Mouse (Mus musculus): ENCODE measurements around the gene Fbln1.

The Fbln1 gene

GRCm38 (mm10) chr15:85205792-85206702 lies at the start of gene Fbln1:
Fbln1 (plus strand) TSS chr15:85205949.
- DNase-seq (ENCODE audit: low spot score), result peak; percentile 71

DNA sequence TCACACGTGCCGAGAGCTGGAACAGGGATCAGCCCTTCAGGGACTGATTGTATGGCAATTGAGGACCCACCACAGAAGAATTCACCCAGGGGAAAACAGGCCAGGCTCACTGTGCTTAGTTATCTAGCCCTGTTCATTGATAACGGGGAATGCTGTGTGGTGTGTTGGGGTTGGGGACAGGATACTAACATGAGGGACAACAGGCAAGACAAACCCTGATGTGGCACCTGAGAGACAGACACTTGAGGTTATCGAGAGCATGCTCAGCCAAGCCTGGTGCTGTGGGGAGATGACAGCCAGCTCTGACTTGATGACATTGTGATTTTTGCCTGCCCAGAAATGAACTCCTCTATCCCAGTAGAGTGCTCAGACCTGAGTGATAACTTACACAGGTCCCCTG lies 49.6 kb upstream of the Fbln1 start:
- DNase-seq (ENCODE audit: low spot score), result no peak

DNA sequence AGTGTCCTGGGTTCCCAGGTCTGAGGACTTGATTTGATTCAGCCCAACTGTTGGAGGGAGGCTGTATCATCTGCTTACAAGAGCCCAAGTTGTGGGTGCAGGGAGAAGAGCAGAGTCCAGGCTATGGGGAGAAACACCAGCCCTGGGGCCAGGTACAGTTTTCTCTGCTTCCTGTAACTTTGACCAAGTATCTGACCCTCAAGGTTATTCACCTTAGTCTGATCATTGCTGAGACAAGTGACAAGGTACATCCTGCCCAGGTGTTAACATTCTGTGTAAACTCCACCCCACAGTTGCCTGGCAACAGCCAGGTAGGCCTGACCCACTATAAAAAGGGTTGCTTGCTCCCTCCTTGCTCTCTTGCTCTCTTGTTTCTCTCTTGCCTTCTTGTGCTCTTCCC lies 44.3 kb upstream of the Fbln1 start:
- DNase-seq (ENCODE audit: low spot score), result no peak

DNA sequence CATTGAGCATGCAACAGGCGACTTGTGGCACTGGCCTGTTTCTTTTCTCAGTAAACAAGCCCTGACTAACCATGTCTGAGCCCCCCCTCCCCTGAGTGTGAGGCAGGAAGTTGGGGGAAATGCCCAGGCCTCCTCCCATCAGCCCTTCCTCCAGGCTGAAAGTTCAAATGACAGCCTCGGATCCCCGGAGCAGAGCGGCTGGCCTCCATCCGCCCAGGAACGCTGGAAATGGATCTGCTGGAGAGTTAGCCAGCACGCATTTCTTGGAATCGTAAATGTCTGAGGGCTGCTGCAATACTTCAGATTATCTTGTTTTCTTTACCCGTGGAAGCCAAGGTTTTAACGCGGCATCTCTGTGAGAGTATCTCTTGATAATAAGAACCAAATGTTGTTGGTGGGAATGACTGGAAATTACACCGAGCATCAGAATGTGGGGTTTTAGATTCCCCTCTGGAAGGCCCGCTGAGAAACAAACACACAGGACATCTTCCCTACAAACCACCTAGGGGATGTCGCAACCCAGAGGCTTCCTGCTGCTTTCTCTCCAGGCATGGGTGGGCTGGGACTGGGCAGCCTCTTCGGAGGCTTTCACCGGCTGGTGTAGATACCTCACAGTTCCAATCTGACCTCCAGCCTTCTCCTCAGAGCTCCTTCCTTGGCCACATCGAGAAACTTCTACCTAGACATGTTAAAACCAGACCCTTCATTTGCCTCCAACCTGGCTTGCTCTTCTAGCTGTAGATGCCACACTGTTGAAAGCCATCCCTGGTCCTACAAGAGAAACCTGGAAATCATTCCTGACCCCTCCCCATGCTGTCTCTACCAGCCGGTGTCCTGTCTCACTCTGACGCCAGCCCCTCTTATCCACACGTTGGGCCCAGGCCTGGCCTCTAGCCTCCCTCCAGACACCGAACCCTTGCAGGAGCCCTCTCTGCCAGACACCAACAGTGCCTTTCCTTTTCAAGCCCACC lies 42.8 kb upstream of the Fbln1 start:
- peak; percentile 25 for DNase-seq (ENCODE audit: low spot score)

DNA sequence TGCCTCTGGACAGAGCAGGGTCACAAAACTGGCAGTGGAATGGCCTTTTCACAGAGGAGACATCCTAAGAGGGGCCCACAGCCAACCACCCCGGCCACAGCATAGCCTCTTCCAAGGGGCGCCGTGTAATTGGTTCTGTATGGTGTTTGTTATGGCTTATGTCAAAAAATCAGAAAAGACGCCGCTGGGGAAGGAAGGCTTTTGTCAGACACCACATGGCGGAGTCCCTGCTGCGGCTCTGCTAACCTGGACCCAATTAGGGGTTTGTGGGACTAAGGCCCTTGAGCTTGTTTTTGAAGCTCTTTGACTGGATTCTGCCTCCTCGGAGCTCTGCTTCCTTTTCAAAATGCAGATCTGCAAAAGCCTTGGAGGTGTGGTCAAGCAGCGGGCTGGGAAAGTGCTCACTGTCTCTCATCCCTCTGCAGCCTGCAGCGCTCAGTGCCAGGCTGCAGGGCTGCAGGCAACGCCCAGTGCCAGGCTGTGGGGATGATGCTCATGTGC lies 39.3 kb upstream of the Fbln1 start:
- no peak for DNase-seq (ENCODE audit: low spot score)

DNA sequence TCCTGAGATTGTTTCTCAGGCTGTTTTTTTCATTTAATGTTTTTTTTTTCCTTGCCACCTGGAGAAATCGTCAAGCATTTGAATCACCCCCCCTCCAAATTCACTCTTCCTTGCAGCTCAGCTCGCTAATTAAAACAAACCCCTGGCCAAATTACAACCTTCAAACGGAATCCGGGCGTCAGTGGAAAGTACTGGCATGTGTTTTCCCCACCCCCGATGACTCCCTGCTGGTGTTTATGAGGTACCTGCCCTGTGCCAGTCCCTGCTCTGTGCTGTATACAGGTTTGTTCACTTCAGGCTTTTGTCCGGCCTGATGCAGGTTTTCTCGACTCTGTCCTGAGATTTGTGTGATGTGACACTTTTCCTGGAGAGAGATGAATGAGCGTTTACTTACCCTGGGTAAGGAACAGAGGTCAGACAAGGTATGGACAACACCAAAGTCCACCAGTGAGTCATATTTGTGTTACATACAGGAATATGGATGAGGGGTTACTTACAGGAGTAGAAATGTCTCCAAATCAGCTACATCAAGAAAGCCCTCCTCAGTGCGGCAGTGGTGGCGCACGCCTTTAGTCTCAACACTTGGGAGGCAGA lies 38.6 kb upstream of the Fbln1 start:
- no peak for DNase-seq (ENCODE audit: low spot score)

- peak; percentile 17 for DNase-seq (ENCODE audit: low spot score)
Observed at GRCm38 (mm10) chr15:85172054-85172453, 33.7 kb upstream of the Fbln1 start.

GRCm38 (mm10) chr15:85173425-85173824 lies 32.3 kb upstream of the Fbln1 start:
- DNase-seq (ENCODE audit: low spot score), result no peak

GRCm38 (mm10) chr15:85174060-85174459 lies 31.7 kb upstream of the Fbln1 start:
- no peak for DNase-seq (ENCODE audit: low spot score)

GRCm38 (mm10) chr15:85177576-85177975 lies 28.2 kb upstream of the Fbln1 start:
- DNase-seq (ENCODE audit: low spot score), result no peak

GRCm38 (mm10) chr15:85178172-85178571 lies 27.6 kb upstream of the Fbln1 start:
- DNase-seq (ENCODE audit: low spot score), result no peak

GRCm38 (mm10) chr15:85179528-85180180 lies 26.1 kb upstream of the Fbln1 start:
- DNase-seq (ENCODE audit: low spot score), result no peak

DNA sequence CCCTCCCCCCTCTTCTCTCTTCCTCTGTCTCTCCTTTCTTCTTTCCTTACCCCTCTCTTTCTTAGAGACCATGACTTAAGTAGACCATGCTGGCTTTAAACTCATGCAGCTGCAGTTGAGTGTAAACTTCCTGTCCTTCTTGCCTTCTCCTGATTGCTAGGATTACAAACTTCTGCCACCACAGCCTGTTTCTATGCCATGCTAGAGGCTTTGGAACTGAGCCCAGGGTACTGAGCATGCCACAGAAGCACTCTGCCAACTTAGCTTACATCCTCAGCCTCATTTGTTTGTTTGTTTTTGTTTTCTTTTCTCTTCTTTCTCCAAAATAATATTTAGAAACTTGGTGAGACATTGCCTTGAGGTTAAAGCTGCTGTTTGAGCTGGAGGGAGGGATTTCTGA lies 25.4 kb upstream of the Fbln1 start:
- no peak for DNase-seq (ENCODE audit: low spot score)

DNA sequence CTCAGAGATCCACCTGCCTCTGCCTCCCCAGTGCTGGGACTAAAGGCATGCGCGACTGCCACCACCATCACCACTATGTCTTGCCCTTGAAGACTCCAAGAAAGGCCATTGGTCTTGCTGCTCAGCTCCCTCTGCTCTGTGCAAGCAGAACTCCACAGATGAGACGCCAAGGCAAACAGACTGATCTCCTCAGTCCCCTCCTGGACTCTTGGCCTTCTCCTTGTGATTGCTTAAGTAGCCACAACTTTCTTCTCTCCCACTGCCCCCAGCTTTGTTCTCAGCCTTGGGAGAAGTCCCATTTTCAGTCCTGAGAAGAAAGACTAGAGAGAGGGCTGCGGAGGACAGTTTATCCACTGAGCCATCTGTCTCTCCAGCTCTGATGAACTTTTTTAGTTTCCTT lies 23.7 kb upstream of the Fbln1 start:
- no peak for DNase-seq (ENCODE audit: low spot score)

DNA sequence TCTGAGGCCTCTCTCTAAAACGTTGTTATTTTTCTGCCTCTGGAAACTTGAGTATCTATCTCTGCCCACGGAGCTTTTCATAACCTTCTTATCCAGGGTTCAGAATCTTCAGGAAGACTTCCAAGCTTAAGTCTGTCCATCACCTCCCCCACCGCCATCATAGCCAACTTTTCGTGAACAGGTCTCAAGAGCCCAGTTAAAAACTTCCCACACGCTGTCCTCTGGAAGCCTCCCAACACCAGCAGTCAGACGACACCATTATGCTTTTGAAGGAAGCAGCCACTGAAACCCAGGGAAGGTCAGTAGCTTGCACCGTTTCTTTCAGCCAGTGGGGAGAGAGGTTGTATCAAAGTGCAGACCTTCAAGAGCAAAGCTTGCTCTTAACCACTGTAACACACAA lies 18.8 kb upstream of the Fbln1 start:
- DNase-seq (ENCODE audit: low spot score), result no peak

GRCm38 (mm10) chr15:85188167-85188778 lies 17.5 kb upstream of the Fbln1 start:
- DNase-seq (ENCODE audit: low spot score), result no peak

DNA sequence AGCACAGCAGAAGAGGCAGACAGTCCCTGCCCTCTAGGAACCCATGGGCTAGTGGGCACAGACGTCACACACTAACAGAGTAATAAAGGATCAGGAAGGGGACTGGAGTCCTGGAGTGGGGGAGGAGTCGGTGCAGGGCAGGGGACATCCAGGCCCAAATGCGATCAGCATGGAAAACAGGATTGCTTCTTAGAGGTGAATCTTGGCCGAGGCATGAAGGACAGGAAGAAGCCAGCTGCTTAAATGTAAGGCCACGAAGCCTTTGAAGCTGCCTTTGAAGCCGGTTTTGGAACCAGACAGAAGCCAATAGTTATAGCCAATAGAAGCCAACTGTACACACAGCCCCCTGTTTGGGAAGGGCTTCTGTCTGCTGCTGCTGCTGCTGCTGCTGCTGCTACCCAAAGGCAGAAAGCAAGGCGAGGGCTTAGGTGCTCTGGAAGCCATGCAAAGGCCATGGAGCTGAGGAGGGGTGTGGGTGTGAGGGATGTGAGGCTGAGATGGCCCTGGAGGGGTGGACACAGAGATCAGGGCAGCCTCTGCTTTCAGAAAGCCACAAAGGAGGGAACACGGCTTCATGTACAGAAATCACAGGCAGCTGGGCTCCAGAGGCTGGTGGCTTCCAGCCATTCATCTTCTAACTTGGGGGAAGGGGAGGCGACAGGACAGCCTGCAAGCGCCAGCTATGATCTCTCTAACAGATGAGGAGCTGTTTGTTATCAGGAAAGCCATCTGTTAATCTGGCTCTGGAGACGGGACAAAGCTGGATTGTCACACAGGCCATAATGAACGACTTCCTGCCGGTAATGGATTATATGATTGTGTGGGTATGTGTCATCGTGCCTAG lies 5.1 kb upstream of the Fbln1 start:
- DNase-seq (ENCODE audit: low spot score), result no peak

- DNase-seq (ENCODE audit: low spot score), result no peak
Observed at GRCm38 (mm10) chr15:85202199-85202598, 3.5 kb upstream of the Fbln1 start.

GRCm38 (mm10) chr15:85202787-85203186 lies 3.0 kb upstream of the Fbln1 start:
- no peak for DNase-seq (ENCODE audit: low spot score)

DNA sequence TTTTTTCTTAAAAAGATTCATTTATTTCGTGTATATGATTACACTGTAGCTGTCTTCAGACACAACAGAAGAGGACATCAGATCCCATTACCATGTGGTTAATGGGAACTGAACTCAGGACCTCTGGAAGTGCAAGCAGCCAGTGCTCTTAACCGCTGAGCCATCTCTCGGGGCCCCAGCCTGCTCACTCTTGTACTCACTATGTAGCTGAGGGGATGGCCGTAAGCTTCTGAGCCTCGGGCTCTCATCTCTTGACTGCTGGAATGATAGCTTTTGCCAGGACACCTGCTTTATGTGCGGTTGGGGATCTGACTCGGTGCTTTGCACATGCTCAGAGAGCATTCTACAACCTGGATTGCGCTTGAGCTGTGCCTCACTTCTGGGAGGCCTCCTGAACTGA lies 1.4 kb upstream of the Fbln1 start:
- DNase-seq (ENCODE audit: low spot score), result no peak

Data from ovary, adult 18-20 months (tissue).